Mouse (Mus musculus): Measurements from ENCODE around the gene Gm20547.

DNA sequence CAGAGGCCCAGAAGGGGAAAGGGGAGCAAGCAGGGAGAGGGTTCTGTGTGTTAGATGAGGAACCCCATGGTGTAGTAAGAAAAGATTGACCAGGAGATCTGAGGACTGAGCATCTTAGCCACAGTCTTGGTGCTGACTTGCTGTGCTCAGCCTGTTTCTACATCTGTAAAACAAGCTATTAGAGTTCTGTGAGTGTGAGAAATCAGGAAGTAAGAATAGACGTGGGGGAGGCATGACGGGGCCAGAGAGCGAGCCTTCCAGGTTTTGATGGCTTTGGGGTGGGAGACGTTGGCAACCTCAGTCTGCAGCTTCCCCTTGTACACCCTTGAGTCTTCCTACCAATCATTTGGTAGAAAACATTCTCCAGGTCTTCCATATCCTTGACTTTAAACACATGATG is 23.2 kb downstream of the Gm20547 start:
- TF ChIP-seq CTCF (IDR thresholded peaks at IDR 0.05; ENCODE audit: borderline replicate concordance, control insufficient read depth, extremely low read depth, insufficient read depth, low read length, poor library complexity) = no peak
- TF ChIP-seq POLR2A (IDR thresholded peaks at IDR 0.05; ENCODE audit: control insufficient read depth, extremely low read depth, insufficient read depth, low read length, poor library complexity) = no peak
